Mouse (Mus musculus): ENCODE data around the gene Ergic1. TPM values are rescaled to one million over a fixed set of nuclear protein-coding genes. Genes with fewer than 3 reads are reported as not detected.
A peak's percentile ranks its signal among the peaks of the same experiment; 100 is the strongest.

The Ergic1 gene
- polyA plus RNA-seq (2015; fragmentation: Nextera tagmentation; extraction: Ambion mirVana) = 120 and 121 TPM in 2 replicates

DNA sequence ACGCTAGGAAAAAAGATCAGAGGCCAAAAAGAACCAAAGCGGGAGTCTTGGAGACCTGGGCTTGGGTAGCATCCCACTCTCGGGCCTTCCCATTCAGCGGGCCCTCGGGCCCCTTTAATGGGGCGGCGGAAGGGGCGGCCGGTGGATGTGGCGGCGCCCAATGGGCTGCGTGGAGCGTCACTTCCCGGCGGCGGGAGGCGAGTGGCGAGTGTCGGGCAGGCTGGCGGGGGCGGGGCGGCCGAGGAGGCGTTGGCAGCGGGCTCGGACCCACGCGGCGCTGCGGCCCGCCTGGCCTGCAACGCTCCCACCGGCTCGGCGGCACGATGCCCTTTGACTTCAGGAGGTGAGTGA is at the start of gene Ergic1:
TSS of gene Ergic1 (plus strand) at position 200 of the 351 bp plus-strand sequence.
- Histone ChIP-seq H3K9me3 (0 out of 2 replicates have a peak, but pooled peaks cover 4% of the 10 kb centered on the region), H3K4me2 (peak within 1 kb of the TSS; percentile 94), H3K4me3 (peak within 1 kb of the TSS; percentile 83), H3K4me1 (peaks cover 25% of the 10 kb centered on the region), H3K27me3 (no peaks in the 10 kb centered on the region), H3K27ac (peak within 1 kb of the TSS; percentile 68), H3K36me3 (peaks cover 29% of the 10 kb centered on the region), H3K9ac (peak within 1 kb of the TSS; percentile 84)
- 0% methylated on average over 35 of the region's 36 CpGs for WGBS
- ATAC-seq (ENCODE audit: insufficient number of reproducible peaks, insufficient read depth, low FRiP score, low TSS enrichment, low read depth) = peak; percentile 93

GRCm38 (mm10) chr17:26511816-26512774 is 49.2 kb upstream of the Ergic1 start:
- 69% methylated on average over 7 of the region's 7 CpGs for WGBS
- Histone ChIP-seq H3K9ac (no peak overlapping the region), H3K9me3 (no peaks in the 10 kb centered on the region), H3K36me3 (no peaks in the 10 kb centered on the region), H3K27me3 (no peaks in the 10 kb centered on the region), H3K4me2 (no peak overlapping the region), H3K27ac (no peak overlapping the region), H3K4me3 (no peak overlapping the region), H3K4me1 (peaks cover 20% of the 10 kb centered on the region)
- ATAC-seq (ENCODE audit: insufficient number of reproducible peaks, insufficient read depth, low FRiP score, low TSS enrichment, low read depth) = no peak

DNA sequence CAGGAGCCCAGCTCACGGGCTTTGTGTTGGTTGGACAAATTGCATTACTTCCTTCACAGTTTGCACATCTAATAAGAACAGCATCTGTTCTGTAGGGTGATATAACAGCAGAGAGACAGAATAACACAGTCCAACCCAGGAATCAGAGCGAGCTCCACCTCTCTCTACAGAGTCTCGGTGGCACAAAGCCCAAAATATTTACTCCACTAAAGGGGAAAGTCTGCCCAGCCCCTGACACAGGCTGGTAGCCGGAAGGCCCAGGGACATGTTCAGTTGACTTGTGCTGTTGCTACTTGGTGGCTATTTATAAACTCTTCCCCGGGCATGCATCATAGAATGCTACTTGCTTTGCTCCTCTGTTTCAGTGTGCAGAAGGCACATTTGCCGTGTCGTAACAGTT is 48.3 kb upstream of the Ergic1 start:
- Histone ChIP-seq H3K4me1 (peaks cover 16% of the 10 kb centered on the region), H3K27me3 (no peaks in the 10 kb centered on the region), H3K27ac (no peak overlapping the region), H3K9ac (no peak overlapping the region), H3K36me3 (no peaks in the 10 kb centered on the region), H3K4me3 (no peak overlapping the region), H3K4me2 (no peak overlapping the region), H3K9me3 (no peaks in the 10 kb centered on the region)
- no peak for ATAC-seq (ENCODE audit: insufficient number of reproducible peaks, insufficient read depth, low FRiP score, low TSS enrichment, low read depth)
- 77% methylated on average over 7 of the region's 7 CpGs for WGBS

- ATAC-seq (ENCODE audit: insufficient number of reproducible peaks, insufficient read depth, low FRiP score, low TSS enrichment, low read depth) = no peak
- H3K4me2 ChIP-seq = no peak overlapping the region
- peaks cover 16% of the 10 kb centered on the region for H3K4me1 ChIP-seq
- H3K27ac ChIP-seq = no peak overlapping the region
- 72% methylated on average over 6 of the region's 6 CpGs for WGBS
- no peak overlapping the region for H3K9ac ChIP-seq
- no peaks in the 10 kb centered on the region for H3K27me3 ChIP-seq
- H3K4me3 ChIP-seq = no peak overlapping the region
- H3K36me3 ChIP-seq = no peaks in the 10 kb centered on the region
- no peaks in the 10 kb centered on the region for H3K9me3 ChIP-seq
Observed at GRCm38 (mm10) chr17:26513459-26514290, 47.6 kb upstream of the Ergic1 start.

DNA sequence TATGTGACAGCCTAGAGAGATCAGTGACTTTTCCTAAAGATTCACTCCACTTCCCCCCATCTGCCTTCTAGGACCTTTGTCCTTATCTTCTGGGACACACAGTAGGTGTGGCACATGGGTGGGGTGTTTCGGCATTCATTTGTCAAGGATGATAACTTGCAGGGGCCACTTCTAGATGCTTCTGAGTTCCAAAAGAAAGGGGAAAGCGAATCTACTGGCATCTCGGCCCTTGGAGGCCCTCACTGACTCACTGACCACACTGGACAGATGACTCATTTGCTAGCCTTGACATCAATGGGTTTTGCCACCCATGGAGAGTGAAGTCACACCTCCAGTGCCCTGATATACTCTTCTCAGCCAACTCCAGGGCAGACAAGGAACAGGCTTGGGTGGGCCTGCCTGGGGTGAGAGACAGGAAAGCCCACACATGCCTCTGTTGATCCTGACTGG is 46.7 kb upstream of the Ergic1 start:
- no peak overlapping the region for H3K27ac ChIP-seq
- no peak for ATAC-seq (ENCODE audit: insufficient number of reproducible peaks, insufficient read depth, low FRiP score, low TSS enrichment, low read depth)
- peaks cover 11% of the 10 kb centered on the region for H3K4me1 ChIP-seq
- H3K9me3 ChIP-seq = no peaks in the 10 kb centered on the region
- no peaks in the 10 kb centered on the region for H3K36me3 ChIP-seq
- H3K9ac ChIP-seq = no peak overlapping the region
- H3K4me3 ChIP-seq = no peak overlapping the region
- 85% methylated on average over 3 of the region's 3 CpGs for WGBS
- H3K4me2 ChIP-seq = no peak overlapping the region
- no peaks in the 10 kb centered on the region for H3K27me3 ChIP-seq

- Histone ChIP-seq H3K9me3 (no peaks in the 10 kb centered on the region), H3K4me2 (no peak overlapping the region), H3K4me3 (no peak overlapping the region), H3K4me1 (0 out of 2 replicates have a peak, but pooled peaks cover 3% of the 10 kb centered on the region), H3K9ac (no peak overlapping the region), H3K27me3 (no peaks in the 10 kb centered on the region), H3K36me3 (no peaks in the 10 kb centered on the region), H3K27ac (no peak overlapping the region)
- no peak for ATAC-seq (ENCODE audit: insufficient number of reproducible peaks, insufficient read depth, low FRiP score, low TSS enrichment, low read depth)
- 82% methylated on average over 4 of the region's 4 CpGs for WGBS
Observed at GRCm38 (mm10) chr17:26515675-26516074, 45.6 kb upstream of the Ergic1 start.

GRCm38 (mm10) chr17:26518306-26518705 is 43.0 kb upstream of the Ergic1 start:
- Histone ChIP-seq H3K36me3 (no peaks in the 10 kb centered on the region), H3K4me3 (no peak overlapping the region), H3K4me1 (no peaks in the 10 kb centered on the region), H3K27ac (no peak overlapping the region), H3K9me3 (no peaks in the 10 kb centered on the region), H3K4me2 (no peak overlapping the region), H3K27me3 (no peaks in the 10 kb centered on the region), H3K9ac (no peak overlapping the region)
- WGBS = 83% methylated on average over 3 of the region's 3 CpGs
- ATAC-seq (ENCODE audit: insufficient number of reproducible peaks, insufficient read depth, low FRiP score, low TSS enrichment, low read depth) = no peak

- WGBS = 71% methylated on average over 4 of the region's 4 CpGs
- H3K9me3 ChIP-seq = no peaks in the 10 kb centered on the region
Observed at GRCm38 (mm10) chr17:26522711-26523110, 38.6 kb upstream of the Ergic1 start.

GRCm38 (mm10) chr17:26524316-26524715 is 37.0 kb upstream of the Ergic1 start:
- no peak overlapping the region for H3K27ac ChIP-seq
- no peak for ATAC-seq (ENCODE audit: insufficient number of reproducible peaks, insufficient read depth, low FRiP score, low TSS enrichment, low read depth)
- H3K9me3 ChIP-seq = no peaks in the 10 kb centered on the region
- no peak overlapping the region for H3K9ac ChIP-seq
- no peak overlapping the region for H3K4me2 ChIP-seq
- H3K4me1 ChIP-seq = peaks cover 6% of the 10 kb centered on the region
- no peaks in the 10 kb centered on the region for H3K36me3 ChIP-seq
- H3K27me3 ChIP-seq = no peaks in the 10 kb centered on the region
- no peak overlapping the region for H3K4me3 ChIP-seq

More at GRCm38 (mm10) chr17:26522711-26523110, 38.6 kb upstream of the Ergic1 start:
- Histone ChIP-seq H3K4me1 (no peaks in the 10 kb centered on the region), H3K9ac (no peak overlapping the region), H3K4me3 (no peak overlapping the region), H3K36me3 (no peaks in the 10 kb centered on the region), H3K4me2 (no peak overlapping the region), H3K27me3 (no peaks in the 10 kb centered on the region), H3K27ac (no peak overlapping the region)
- ATAC-seq (ENCODE audit: insufficient number of reproducible peaks, insufficient read depth, low FRiP score, low TSS enrichment, low read depth) = no peak

- H3K4me3 ChIP-seq = no peak overlapping the region
- H3K4me1 ChIP-seq = peaks cover 11% of the 10 kb centered on the region
- H3K9ac ChIP-seq = no peak overlapping the region
- H3K27ac ChIP-seq = no peak overlapping the region
- no peaks in the 10 kb centered on the region for H3K9me3 ChIP-seq
- no peaks in the 10 kb centered on the region for H3K36me3 ChIP-seq
- no peak overlapping the region for H3K4me2 ChIP-seq
- WGBS = 86% methylated on average over 4 of the region's 4 CpGs
- ATAC-seq (ENCODE audit: insufficient number of reproducible peaks, insufficient read depth, low FRiP score, low TSS enrichment, low read depth) = no peak
- H3K27me3 ChIP-seq = no peaks in the 10 kb centered on the region
Observed at GRCm38 (mm10) chr17:26524801-26525200, 36.5 kb upstream of the Ergic1 start.

- 70% methylated on average over 7 of the region's 7 CpGs for WGBS
- Histone ChIP-seq H3K36me3 (no peaks in the 10 kb centered on the region), H3K27me3 (no peaks in the 10 kb centered on the region), H3K9me3 (no peaks in the 10 kb centered on the region), H3K4me1 (peaks cover 16% of the 10 kb centered on the region), H3K9ac (no peak overlapping the region), H3K4me2 (no peak overlapping the region), H3K4me3 (no peak overlapping the region), H3K27ac (no peak overlapping the region)
- no peak for ATAC-seq (ENCODE audit: insufficient number of reproducible peaks, insufficient read depth, low FRiP score, low TSS enrichment, low read depth)
Observed at GRCm38 (mm10) chr17:26525316-26525715, 36.0 kb upstream of the Ergic1 start.
